Mouse (Mus musculus) neural tube, embryonic 12.5 days (tissue): ENCODE results near the gene Ttll4. TPM values are rescaled to one million over a fixed set of nuclear protein-coding genes. Genes with fewer than 3 reads are reported as not detected.

Experiments used
- ATAC-seq: fragments of 200-750 bp; cut with Nextera tagmentation; 2 replicates; pipeline ENCODE4 v1.8.0; 2017; ENCODE audit warnings: low read depth, mild to moderate bottlenecking, moderate TSS enrichment, moderate library complexity; ENCODE audit not compliant: low FRiP score
- H3K27ac ChIP-seq: fragments of 300-500 bp; sonication (generic); 2 replicates; pipeline ENCODE4 v1.5.1; 2016
- H3K27me3 ChIP-seq: fragments of 300-500 bp; sonication (generic); replicated peaks from 2 replicates; pipeline ENCODE4 v1.6.1; 2016; ENCODE audit warnings: mild to moderate bottlenecking
- H3K36me3 ChIP-seq: fragments of 300-500 bp; sonication (generic); 2 replicates; pipeline ENCODE4 v1.6.1; 2016; ENCODE audit warnings: mild to moderate bottlenecking
- H3K4me1 ChIP-seq: fragments of 300-500 bp; sonication (generic); 2 replicates; pipeline ENCODE4 v1.6.1; 2016
- H3K4me2 ChIP-seq: fragments of 300-500 bp; sonication (generic); replicated peaks from 2 replicates; pipeline ENCODE4 v1.6.1; 2016; ENCODE audit warnings: mild to moderate bottlenecking
- H3K4me3 ChIP-seq: fragments of 300-500 bp; sonication (generic); 2 replicates; pipeline ENCODE4 v1.5.1; 2016
- H3K9ac ChIP-seq: fragments of 300-500 bp; sonication (generic); 2 replicates; pipeline ENCODE4 v1.6.1; 2016; ENCODE audit warnings: mild to moderate bottlenecking
- H3K9me3 ChIP-seq: fragments of 300-500 bp; sonication (generic); 2 replicates; pipeline ENCODE4 v1.6.1; 2016; ENCODE audit warnings: mild to moderate bottlenecking
- WGBS: fragments of 180-500 bp; shearing (Covaris S2); methylation state at CpG from one replicate; pipeline ENCODE4 v1.1.7; 2016; 5-methylcytosine and 5-hydroxymethylcytosine counted together
- polyA plus RNA-seq: library from polyadenylated mRNA; unstranded; fragments of >200 nt; fragmentation: Nextera tagmentation; extraction: Ambion mirVana; gene quantifications from 2 replicates; pipeline ENCODE4 v1.2.1, GENCODE M21; 2016

The Ttll4 gene
- polyA plus RNA-seq, 1 experiment from 2014 or later = 28.5 TPM

DNA sequence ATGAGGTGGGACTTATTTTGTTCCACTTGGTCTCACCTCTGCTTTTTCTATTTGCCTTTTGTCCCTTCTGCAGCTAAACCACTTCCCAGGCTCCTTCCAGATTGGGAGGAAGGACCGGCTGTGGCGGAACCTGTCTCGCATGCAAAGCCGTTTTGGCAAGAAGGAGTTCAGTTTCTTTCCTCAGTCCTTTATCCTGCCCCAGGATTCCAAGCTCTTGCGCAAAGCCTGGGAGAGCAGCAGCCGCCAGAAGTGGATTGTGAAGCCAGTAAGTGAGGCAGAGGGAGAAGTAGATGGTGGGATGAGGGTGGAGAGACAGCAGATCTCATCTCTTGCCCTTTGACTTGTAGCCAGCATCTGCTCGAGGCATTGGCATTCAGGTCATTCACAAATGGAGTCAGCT, 25.6 kb downstream of the Ttll4 start:
- Histone ChIP-seq H3K27me3 (no peaks in the 10 kb centered on the region), H3K9ac (no peak overlapping the region), H3K4me3 (no peak overlapping the region), H3K36me3 (peaks cover 91% of the 10 kb centered on the region), H3K4me2 (no peak overlapping the region), H3K27ac (no peak overlapping the region), H3K9me3 (no peaks in the 10 kb centered on the region), H3K4me1 (no peaks in the 10 kb centered on the region)
- ATAC-seq = no peak
- 90% methylated on average over 7 of the region's 7 CpGs for WGBS

DNA sequence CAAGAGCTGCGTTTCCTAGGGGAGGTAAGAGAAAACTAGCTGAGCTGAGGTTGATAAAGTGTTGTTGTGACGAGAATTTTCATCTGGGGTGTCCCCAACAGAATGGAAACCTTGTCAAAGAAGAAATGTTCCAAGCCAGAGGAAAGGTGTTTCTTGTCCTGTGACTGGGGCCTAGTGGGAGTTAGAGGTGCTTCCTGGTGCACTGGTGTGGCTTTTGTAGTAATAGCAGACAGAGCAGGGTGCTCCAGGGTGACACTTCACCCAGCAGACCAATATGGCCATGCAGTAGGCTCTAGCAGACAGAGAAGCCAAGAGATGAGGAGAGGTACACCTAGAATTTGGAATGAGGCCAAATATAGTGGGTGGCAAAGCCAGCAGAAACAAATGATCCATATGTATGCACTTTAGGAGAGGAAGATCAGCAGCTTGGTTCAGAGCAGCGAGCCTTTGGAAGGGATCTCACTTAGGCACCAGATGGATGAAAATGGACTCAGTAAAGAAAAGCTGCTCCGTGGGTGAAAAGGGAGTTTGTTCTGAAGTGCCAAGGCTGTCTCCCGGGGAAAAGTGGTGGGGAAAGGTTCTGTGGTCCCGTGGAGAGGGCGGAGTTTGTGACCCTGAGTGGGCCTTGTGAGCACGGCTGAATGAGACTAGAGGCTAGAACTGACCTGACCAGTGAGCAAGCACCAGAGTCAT, 32.5 kb downstream of the Ttll4 start:
- no peak overlapping the region for H3K27ac ChIP-seq
- H3K4me2 ChIP-seq = no peak overlapping the region
- no peak overlapping the region for H3K9ac ChIP-seq
- no peak for ATAC-seq
- H3K4me3 ChIP-seq = no peak overlapping the region
- H3K27me3 ChIP-seq = no peaks in the 10 kb centered on the region
- no peaks in the 10 kb centered on the region for H3K4me1 ChIP-seq
- no peaks in the 10 kb centered on the region for H3K9me3 ChIP-seq
- 92% methylated on average over 8 of the region's 8 CpGs for WGBS
- H3K36me3 ChIP-seq = peaks cover 85% of the 10 kb centered on the region

DNA sequence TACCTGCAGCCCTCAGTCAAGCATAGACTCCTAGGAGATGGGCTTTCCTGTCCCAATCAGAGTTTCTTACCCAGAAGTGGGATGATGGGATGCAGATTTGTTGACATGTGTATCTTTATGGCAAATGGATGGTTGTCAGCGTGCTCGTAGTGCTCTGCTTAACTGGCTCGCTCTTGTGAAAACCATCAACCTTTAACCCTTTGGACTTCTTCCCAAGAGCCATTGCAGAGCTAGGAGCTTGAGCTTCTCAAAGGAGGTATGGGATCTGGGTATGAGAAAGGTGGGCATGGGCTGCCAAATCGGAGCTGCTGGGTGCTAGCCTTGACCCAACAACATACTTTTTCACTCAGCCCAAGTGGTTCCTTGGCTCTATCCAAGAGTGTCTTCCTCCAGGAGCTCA, 34.3 kb downstream of the Ttll4 start:
- no peak for ATAC-seq
- no peak overlapping the region for H3K9ac ChIP-seq
- no peaks in the 10 kb centered on the region for H3K9me3 ChIP-seq
- peaks cover 77% of the 10 kb centered on the region for H3K36me3 ChIP-seq
- 96% methylated on average over 4 of the region's 4 CpGs for WGBS
- no peak overlapping the region for H3K27ac ChIP-seq
- no peak overlapping the region for H3K4me2 ChIP-seq
- no peak overlapping the region for H3K4me3 ChIP-seq
- no peaks in the 10 kb centered on the region for H3K4me1 ChIP-seq
- H3K27me3 ChIP-seq = no peaks in the 10 kb centered on the region

DNA sequence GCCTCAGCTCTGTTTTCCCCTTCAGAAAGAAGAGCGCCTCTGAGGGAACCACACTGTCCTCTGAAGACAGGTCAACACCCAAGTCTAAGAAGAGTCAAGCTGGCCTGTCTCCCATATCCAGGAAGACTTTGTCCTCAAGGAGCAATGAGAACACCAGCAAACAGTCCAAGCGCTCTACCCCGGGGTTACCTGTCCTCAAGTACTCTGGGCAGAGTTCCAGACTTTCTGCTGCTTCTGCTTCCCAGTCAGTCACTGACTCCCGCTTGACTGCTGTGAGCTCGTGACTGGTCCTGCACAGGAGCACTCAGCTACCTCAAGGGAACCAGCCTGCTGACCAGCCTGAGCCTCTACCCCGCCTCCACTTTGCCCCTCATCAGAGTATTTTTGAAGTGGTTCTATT, 35.9 kb downstream of the Ttll4 start:
- H3K36me3 ChIP-seq = peaks cover 73% of the 10 kb centered on the region

DNA sequence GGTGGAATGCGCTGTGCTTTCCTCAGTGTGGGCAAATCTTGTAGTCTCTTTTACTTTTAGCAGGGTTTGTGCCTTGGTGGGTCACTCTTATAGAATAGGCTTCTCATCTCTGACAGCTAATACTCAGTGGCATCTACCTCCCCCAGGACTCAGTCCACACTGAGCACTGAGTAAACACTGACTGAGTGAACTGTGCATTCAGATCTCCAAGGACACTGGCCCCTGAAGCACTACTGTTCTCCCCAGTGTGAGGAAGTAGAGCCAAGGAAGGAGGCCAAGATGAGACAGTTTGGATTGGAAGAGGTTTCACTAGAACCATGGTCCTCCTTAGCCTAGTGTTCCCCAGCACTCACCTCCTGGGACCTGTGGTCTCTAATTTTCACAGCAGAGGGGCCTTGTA, 36.8 kb downstream of the Ttll4 start:
- Histone ChIP-seq H3K27ac (no peak overlapping the region), H3K9ac (no peak overlapping the region), H3K36me3 (peaks cover 71% of the 10 kb centered on the region), H3K9me3 (no peaks in the 10 kb centered on the region), H3K27me3 (no peaks in the 10 kb centered on the region), H3K4me1 (no peaks in the 10 kb centered on the region), H3K4me3 (no peak overlapping the region), H3K4me2 (no peak overlapping the region)
- WGBS = 97% methylated on average over 1 of the region's 1 CpGs
- no peak for ATAC-seq

More for the DNA sequence above, 35.9 kb downstream of the Ttll4 start:
- no peak overlapping the region for H3K9ac ChIP-seq
- no peaks in the 10 kb centered on the region for H3K4me1 ChIP-seq
- no peak for ATAC-seq
- H3K4me3 ChIP-seq = no peak overlapping the region
- 96% methylated on average over 6 of the region's 6 CpGs for WGBS
- no peaks in the 10 kb centered on the region for H3K9me3 ChIP-seq
- H3K27me3 ChIP-seq = no peaks in the 10 kb centered on the region
- H3K27ac ChIP-seq = no peak overlapping the region
- no peak overlapping the region for H3K4me2 ChIP-seq

DNA sequence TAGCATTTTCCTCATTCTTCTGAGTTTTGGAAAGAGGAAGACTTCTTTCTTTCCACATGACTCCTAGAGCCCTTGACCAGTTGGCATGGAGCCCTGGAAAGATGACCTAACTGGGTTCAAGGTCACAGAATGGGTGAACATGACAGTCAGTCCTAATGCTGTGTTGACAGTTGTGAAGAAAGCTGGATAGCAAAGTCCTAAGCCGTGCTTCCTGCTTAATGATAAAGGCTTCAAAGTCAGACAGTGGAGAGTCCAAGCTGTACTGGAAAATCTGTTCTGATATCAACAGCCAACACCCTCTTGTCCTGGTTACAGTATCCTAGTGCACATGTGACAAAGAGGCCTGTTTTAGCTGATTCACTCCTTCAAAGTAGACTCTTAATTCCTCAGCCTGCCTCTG, 37.2 kb downstream of the Ttll4 start:
- Histone ChIP-seq H3K27me3 (no peaks in the 10 kb centered on the region), H3K27ac (no peak overlapping the region), H3K9me3 (no peaks in the 10 kb centered on the region), H3K9ac (no peak overlapping the region), H3K4me3 (no peak overlapping the region), H3K4me2 (no peak overlapping the region), H3K4me1 (no peaks in the 10 kb centered on the region), H3K36me3 (peaks cover 71% of the 10 kb centered on the region)
- 86% methylated on average over 1 of the region's 1 CpGs for WGBS
- no peak for ATAC-seq

DNA sequence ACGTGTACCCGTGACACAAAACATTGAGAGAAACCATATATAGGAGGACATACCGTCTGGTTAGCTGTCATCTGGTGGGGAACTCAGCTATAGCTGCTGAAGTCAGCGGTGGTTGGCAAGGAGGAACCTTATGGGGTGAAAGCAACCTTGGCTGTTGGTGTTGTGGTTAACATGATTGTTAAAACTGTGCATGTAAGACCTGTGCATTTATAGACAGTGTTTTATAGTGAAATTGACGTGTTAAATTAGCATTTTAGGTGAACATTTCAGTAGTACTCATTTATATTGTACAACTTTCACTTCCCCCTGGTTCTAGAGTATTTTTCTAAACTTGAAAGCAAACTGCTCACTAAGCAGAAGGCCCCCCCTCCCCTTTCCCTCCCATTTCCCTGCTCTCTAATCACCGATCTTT, 40.6 kb downstream of the Ttll4 start:
- no peak overlapping the region for H3K9ac ChIP-seq
- H3K4me2 ChIP-seq = no peak overlapping the region
- peaks cover 39% of the 10 kb centered on the region for H3K36me3 ChIP-seq
- no peak overlapping the region for H3K4me3 ChIP-seq
- no peaks in the 10 kb centered on the region for H3K27me3 ChIP-seq
- no peaks in the 10 kb centered on the region for H3K9me3 ChIP-seq
- H3K27ac ChIP-seq = no peak overlapping the region
- WGBS = 90% methylated on average over 6 of the region's 6 CpGs
- no peak for ATAC-seq
- no peaks in the 10 kb centered on the region for H3K4me1 ChIP-seq

DNA sequence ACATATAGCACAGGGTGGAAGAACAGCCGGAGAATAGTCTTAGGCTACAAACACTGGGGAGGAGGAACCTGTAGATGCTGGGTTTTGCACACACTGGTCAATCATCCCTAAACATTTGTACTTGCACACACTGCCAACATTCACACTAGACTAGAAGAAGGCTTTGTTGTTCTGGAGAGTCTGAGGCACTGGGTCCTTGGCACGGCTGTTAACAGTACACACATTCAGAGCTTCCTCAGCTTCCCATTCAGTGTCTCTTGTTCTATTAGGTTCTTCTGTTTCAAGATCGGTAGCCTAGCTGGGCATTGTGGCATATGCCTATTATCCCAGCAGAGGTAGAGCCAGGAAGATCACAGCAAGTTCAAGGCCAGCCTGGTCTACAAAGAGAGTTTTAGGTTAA, 42.6 kb downstream of the Ttll4 start:
- 69% methylated on average over 3 of the region's 3 CpGs for WGBS
- no peak overlapping the region for H3K4me2 ChIP-seq
- no peak for ATAC-seq

DNA sequence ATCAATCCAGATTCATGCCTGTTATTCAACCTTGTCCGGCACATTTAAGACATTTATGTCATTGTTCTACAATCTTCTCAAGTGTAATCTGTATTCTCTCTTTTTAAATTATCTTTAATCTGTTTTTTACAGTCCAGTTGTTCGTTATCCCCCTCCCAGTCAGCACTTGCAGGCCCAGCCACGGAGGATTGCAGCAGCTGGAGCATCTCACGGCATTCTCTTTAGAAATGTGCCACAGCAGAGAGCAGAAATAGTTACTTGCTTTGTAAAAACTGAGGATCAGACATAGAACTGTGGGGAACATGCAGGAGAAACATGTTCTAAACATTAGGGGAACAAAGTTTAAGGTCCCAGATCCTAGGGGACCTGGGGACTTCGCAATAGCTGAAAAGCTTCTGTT, 43.5 kb downstream of the Ttll4 start:
- H3K27me3 ChIP-seq = no peaks in the 10 kb centered on the region
- 53% methylated on average over 5 of the region's 5 CpGs for WGBS
- ATAC-seq = no peak

More for the DNA sequence above, 42.6 kb downstream of the Ttll4 start:
- Histone ChIP-seq H3K4me3 (no peak overlapping the region), H3K9me3 (no peaks in the 10 kb centered on the region), H3K27me3 (no peaks in the 10 kb centered on the region), H3K9ac (no peak overlapping the region), H3K4me1 (no peaks in the 10 kb centered on the region), H3K27ac (no peak overlapping the region), H3K36me3 (peaks cover 19% of the 10 kb centered on the region)

DNA sequence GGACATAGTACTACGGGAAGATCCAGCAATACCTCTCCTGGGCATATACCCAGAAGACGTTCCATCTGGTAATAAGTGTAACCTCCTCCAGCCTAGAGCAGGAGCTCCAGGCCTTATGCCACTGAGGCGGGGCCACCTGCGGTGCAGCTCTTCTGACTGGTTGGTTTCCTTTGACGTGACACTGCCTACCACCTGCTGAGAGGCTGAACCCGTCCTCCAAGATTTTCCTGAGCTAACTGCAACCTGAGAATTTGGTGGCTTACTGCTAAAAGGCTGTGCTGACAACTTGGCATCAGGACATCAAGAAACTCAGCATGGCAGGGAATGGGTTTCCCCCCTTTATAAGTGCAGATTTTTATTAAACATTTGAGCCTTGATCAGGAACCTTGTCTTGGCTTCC, 48.0 kb downstream of the Ttll4 start:
- H3K4me3 ChIP-seq = no peak overlapping the region
- peaks cover 11% of the 10 kb centered on the region; the same call in 1 of the 2 replicates for H3K4me1 ChIP-seq
- no peaks in the 10 kb centered on the region for H3K36me3 ChIP-seq
- H3K9me3 ChIP-seq = no peaks in the 10 kb centered on the region
- no peak overlapping the region for H3K4me2 ChIP-seq
- no peak overlapping the region for H3K27ac ChIP-seq
- no peak for ATAC-seq
- no peak overlapping the region for H3K9ac ChIP-seq
- 40% methylated on average over 6 of the region's 6 CpGs for WGBS
- H3K27me3 ChIP-seq = 0 out of 2 replicates have a peak, but pooled peaks cover 3% of the 10 kb centered on the region

More for the DNA sequence above, 43.5 kb downstream of the Ttll4 start:
- H3K4me3 ChIP-seq = no peak overlapping the region
- H3K27ac ChIP-seq = no peak overlapping the region
- no peaks in the 10 kb centered on the region for H3K9me3 ChIP-seq
- no peaks in the 10 kb centered on the region for H3K4me1 ChIP-seq
- H3K36me3 ChIP-seq = peaks cover 15% of the 10 kb centered on the region
- H3K9ac ChIP-seq = no peak overlapping the region
- no peak overlapping the region for H3K4me2 ChIP-seq

DNA sequence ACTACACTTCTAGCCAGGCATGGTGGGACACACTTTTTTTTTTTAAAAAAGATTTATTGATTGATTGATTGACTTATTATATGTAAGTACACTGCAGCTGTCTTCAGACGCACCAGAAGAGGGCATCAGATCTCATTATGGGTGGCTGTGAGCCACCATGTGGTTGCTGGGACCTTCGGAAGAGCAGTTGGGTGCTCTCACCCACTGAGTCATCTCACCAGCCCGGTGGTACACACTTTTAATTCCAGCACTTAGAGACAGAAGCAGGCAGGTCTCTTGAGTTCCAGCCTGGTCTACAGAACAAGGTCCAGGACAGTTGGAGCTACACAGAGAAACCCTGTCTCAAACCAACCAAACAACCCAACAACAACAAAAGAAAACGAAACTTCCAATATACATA, 50.5 kb downstream of the Ttll4 start:
- Histone ChIP-seq H3K36me3 (no peaks in the 10 kb centered on the region), H3K4me2 (no peak overlapping the region), H3K9me3 (no peaks in the 10 kb centered on the region), H3K27me3 (0 out of 2 replicates have a peak, but pooled peaks cover 3% of the 10 kb centered on the region), H3K27ac (no peak overlapping the region), H3K4me3 (no peak overlapping the region), H3K9ac (no peak overlapping the region), H3K4me1 (peaks cover 11% of the 10 kb centered on the region; the same call in 1 of the 2 replicates)
- WGBS = 84% methylated on average over 4 of the region's 4 CpGs
- ATAC-seq = no peak

DNA sequence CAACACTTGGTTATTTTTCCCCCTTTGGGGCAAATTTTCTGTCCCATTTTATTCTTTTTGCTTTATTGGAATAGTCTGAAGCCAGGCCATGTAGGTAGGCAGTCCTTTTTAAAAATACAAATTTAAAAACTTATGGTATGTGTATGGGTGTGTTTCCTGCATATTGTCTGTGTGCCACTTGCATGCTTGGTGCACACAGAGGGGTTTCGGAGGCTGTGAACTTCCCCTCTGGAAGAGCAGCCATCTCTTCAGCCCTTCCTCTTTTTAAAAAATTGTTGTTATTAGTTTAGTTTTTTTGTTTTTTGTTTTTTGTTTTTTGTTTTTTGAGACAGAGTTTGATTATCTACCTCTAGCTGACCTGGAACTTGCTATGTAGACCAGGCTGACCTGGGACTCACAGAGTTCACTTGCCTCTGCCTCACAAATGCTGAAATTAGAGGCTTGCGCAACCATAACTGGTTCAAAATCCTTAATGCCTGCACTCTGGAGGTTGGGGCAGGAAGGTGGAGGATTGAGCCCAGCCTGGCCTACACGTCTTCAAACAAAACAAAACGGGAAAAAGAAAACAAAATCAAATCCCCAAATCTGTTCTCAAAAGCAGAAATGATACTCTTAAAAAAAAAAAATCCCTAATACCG, 51.0 kb downstream of the Ttll4 start:
- Histone ChIP-seq H3K9ac (no peak overlapping the region), H3K4me3 (peak overlapping the region; percentile 48; the same call in 1 of the 2 replicates), H3K4me1 (peaks cover 11% of the 10 kb centered on the region; the same call in 1 of the 2 replicates), H3K27ac (no peak overlapping the region), H3K36me3 (no peaks in the 10 kb centered on the region), H3K9me3 (no peaks in the 10 kb centered on the region), H3K27me3 (0 out of 2 replicates have a peak, but pooled peaks cover 3% of the 10 kb centered on the region), H3K4me2 (peak overlapping the region; percentile 90)
- ATAC-seq = no peak
- 45% methylated on average over 5 of the region's 5 CpGs for WGBS
